Mouse (Mus musculus) heart, postnatal 36 days (tissue): ENCODE data around the gene Fat4. TPM values are rescaled to one million over a fixed set of nuclear protein-coding genes. Genes with fewer than 3 reads are reported as not detected.

Source experiments
- DNase-seq, 2 experiments: peaks; one replicate each; pipeline ENCODE4 v3.0.0; 2021 to 2022
- intact Hi-C: fragments of 180-260 bp; cut with DNase I; formaldehyde crosslinking; loops from one replicate; pipeline ENCODE4 v1.15.1; 2025
- total RNA-seq, 2 experiments: library from RNA; stranded (reverse); gene quantifications; 2 replicates each; pipeline ENCODE4 v1.2.3; 2021

Gene Fat4
- total RNA-seq, 2 experiments from 2014 or later, result 6.3 to 7.0 TPM

DNA sequence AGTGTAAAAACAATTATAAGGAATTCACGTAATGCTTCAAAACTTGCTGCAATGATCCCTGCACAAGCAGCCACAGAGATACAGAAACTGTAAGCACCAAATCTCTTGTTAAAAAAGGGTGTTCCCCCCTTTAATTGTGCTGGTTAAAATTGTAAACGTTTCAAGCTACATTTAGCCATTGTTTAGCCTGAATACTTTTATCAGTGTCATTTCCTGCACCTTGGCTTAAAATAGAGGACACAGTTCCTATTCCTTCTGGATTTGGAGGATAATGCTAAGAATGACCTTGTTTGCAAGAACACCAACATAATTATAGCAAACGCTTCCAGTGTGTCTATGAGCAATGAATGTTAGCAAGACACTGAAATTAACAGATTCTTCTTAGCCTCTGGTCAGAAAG lies 65.9 kb downstream of the Fat4 start:
- intact Hi-C loops, result loop anchor here (2.0 to 5.0 kb wide), 2 partner anchors 66 to 270 kb away; partner anchors contain the start of gene Fat4
- DNase-seq, result no peak

DNA sequence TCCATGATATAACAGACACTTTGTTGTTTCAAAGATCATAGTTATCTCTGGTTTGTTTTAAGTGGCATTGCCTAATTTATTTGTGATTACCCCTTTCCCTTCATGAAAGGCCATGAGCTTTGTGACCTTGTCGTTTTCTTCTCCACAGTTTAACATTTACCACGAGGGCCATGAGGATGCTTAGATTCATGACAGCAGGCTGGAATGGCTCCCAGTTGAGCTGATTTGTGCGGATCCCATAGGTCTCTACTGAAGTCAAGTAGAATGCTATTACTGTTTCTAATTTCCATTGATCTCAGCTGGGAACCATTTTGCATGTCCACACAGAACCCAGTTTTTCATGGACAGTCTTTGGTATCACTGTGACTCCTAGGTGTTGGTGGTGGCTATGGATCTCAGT lies 67.5 kb downstream of the Fat4 start:
- intact Hi-C loops, result loop anchor here (5.0 kb wide), 1 partner anchor 268 kb away; no protein-coding TSS in a partner anchor
- DNase-seq, result no peak

- no peak for DNase-seq
- intact Hi-C loops, result no loop called here
These were observed 69.4 kb downstream of the Fat4 start for GRCm38 (mm10) chr3:38956012-38956648.

- intact Hi-C loops, result no loop called here
- DNase-seq, result no peak
These were observed 70.4 kb downstream of the Fat4 start for GRCm38 (mm10) chr3:38957186-38957585.

GRCm38 (mm10) chr3:38962328-38962727 lies 75.6 kb downstream of the Fat4 start:
- DNase-seq, result no peak
- intact Hi-C loops, result no loop called here

GRCm38 (mm10) chr3:38967480-38967879 lies 80.7 kb downstream of the Fat4 start:
- no peak for DNase-seq
- intact Hi-C loops, result no loop called here

DNA sequence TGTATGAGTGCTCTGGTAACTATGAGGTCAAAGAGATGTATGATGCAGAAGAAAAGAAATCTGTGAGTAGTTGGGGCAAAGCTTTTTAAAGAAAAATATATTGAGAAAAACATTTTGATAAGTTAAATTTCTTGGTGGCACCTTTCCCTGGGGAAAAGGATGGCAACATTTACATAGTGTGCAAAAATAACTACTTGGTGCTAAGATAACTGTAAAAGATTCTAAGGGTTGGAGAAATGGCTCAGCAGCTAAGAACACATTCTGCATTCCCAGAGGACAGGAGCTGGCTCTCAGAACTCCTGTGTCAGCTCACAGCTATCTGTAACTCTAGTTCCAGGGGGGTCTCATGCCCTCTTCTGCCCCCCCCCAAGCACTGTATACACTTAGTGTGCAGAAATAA lies 99.6 kb downstream of the Fat4 start:
- DNase-seq, result no peak
- intact Hi-C loops, result loop anchor here (5.0 kb wide), 1 partner anchor 236 kb away; no protein-coding TSS in a partner anchor

- intact Hi-C loops, result loop anchor here (5.0 kb wide), 1 partner anchor 233 kb away; no protein-coding TSS in a partner anchor
- DNase-seq, result no peak
These were observed 102.4 kb downstream of the Fat4 start for GRCm38 (mm10) chr3:38989181-38989580.

- intact Hi-C loops, result no loop called here
- no peak for DNase-seq
These were observed 113.3 kb downstream of the Fat4 start for GRCm38 (mm10) chr3:39000011-39000410.

- DNase-seq, result no peak
- intact Hi-C loops, result no loop called here
These were observed 123.8 kb downstream of the Fat4 start for GRCm38 (mm10) chr3:39010544-39010943.

- intact Hi-C loops, result no loop called here
- DNase-seq, result no peak
These were observed 130.9 kb downstream of the Fat4 start for GRCm38 (mm10) chr3:39017633-39018032.

DNA sequence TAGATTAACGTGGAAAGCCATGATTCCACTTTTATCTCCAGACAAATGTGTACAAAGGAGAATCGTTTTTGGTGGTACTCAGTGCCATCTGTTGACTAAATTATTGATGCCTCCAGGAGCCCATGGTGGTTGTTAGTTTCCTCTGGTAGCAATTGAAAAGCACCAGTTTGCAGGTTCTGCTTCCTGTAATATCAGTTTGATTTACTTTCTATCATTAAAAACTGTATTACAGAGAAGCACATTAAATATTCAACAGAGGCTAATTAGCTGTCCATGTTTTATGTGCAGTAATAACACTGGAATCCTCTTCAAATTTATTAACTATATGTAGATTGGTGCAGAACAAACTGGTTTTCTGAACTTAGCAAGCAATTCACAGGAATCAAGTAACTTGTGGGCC lies 149.4 kb downstream of the Fat4 start:
- no peak for DNase-seq
- intact Hi-C loops, result no loop called here

DNA sequence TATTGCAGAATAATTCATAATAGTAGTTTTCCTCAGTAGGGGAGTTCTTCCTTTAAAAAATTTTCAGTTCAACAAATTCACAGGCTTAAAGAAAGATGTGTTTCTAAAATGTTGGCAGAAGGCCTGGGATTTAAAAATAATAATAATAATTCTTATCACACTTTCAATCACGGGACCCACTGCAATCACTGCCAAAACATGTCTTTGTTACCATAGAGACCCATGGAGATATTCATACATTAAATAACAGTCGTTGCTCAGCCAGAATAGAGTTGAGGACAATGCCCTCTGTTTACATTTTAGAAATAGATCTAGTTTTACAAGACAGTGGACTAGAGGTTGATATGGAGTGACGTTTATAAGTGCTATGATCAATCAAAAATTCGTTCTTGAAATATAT lies 159.7 kb downstream of the Fat4 start:
- DNase-seq, result no peak
- intact Hi-C loops, result no loop called here

DNA sequence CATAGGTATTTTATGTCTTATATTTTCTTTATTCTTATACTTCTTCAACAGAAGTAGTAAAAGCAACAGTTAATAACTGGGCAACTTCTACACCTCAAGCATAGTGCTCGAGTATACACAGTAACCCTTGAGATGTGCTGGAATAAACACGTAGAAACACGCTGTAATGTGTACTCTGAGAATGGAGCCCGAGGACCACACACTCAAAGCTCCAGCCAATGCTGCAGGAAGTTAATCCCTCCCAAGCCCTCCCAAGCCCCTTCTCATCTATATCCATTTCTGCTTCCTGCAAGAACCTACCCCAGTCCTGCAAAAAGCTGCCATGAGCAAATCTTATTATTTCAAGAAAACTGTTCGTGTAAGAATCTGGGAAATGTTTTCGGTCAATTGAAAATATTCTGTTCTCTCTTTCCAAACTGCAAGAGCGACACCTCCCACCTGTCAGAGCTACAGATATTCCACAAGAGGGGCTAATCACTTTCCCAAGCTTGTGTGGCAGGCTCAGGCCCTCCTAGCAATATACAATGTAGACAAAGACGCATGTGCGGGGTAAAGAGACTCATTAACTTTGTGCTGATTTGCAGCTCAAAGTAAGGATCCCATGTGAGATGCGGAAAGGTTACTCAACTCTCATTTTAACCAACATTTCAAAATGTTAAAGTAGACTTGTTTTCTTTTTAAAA lies 161.0 kb downstream of the Fat4 start:
- no peak for DNase-seq
- intact Hi-C loops, result no loop called here

- no peak for DNase-seq
- intact Hi-C loops, result no loop called here
These were observed 161.5 kb downstream of the Fat4 start for GRCm38 (mm10) chr3:39048304-39048667.

DNA sequence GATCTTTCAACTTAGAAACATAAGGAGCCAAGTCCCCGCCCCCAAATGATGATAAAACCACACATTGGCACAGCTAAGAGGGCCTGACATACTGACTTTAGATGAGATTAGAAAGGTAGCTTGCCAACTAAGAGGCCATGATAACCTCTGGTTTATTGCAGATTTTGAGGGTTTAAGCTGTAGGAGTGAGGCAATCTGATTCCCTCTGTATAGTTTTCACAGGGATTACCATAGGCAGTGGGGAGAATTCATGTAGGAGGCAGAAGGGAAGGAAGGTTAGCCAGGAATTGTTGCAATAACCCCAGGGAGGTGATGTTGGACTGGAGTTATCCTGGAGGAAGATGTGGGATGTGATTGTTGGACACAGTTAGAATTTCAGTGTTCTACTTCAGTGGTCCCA lies 163.4 kb downstream of the Fat4 start:
- DNase-seq, result no peak
- intact Hi-C loops, result no loop called here

GRCm38 (mm10) chr3:39053072-39053471 lies 166.3 kb downstream of the Fat4 start:
- intact Hi-C loops, result no loop called here
- no peak for DNase-seq
